ENCODE assay signal across 15 mouse cellular contexts in genomic region chr8:113513886-113514730, GRCm38 (mm10).
DNase-seq lines count a peak whose midpoint lies in the region; ATAC-seq and TF ChIP-seq lines count a peak whose summit lies in the region.
"Had no signal": no experiment of that assay in that cellular context is flagged by ENCODE, and none has a peak within 500 bp of the region (broad histone marks: within the 10 kb centered on the region; RNA-seq: fewer than 3 reads in every experiment).

No protein-coding gene starts in this region.

- H3K4me1 ChIP-seq in hindbrain, embryonic 10.5 days (replicated peaks), result peaks cover 4% of the 10 kb centered on the region; the same call in 1 of the 2 replicates
- H3K4me1 ChIP-seq in hindbrain, embryonic 14.5 days (replicated peaks; ENCODE audit: control insufficient read depth, insufficient read depth, low read length), result no peaks in the 10 kb centered on the region
- H3K4me1 ChIP-seq in ES-Bruce4 (ENCODE audit: control insufficient read depth, insufficient read depth, low read length), result peaks cover 1% of the 10 kb centered on the region
- no peaks in the 10 kb centered on the region for H3K4me1 ChIP-seq in heart, embryonic 10.5 days
- H3K4me1 ChIP-seq in neural tube, embryonic 15.5 days, result no peaks in the 10 kb centered on the region
- H3K4me1 ChIP-seq: midbrain, embryonic 12.5 days had no signal

- peak overlapping the region; percentile 50; the same call in 1 of the 2 replicates for H3K27ac ChIP-seq in hindbrain, embryonic 10.5 days
- H3K27ac ChIP-seq in hindbrain, embryonic 14.5 days, result no peak overlapping the region
- H3K27ac ChIP-seq in ES-Bruce4 (ENCODE audit: insufficient read depth, low read length), result peak overlapping the region; percentile 68
- H3K27ac ChIP-seq in heart, embryonic 10.5 days, result no peak overlapping the region
- H3K27ac ChIP-seq in neural tube, embryonic 15.5 days (replicated peaks), result no peak overlapping the region
- H3K27ac ChIP-seq: midbrain, embryonic 12.5 days had no signal

- no peak for TF ChIP-seq POLR2A in ES-Bruce4 (IDR thresholded peaks at IDR 0.05; ENCODE audit: insufficient read depth, low read length)

- no peak for TF ChIP-seq CTCF in ES-Bruce4 (IDR thresholded peaks at IDR 0.05; ENCODE audit: low read depth, low read length)

- no peak for ATAC-seq in hindbrain, embryonic 14.5 days (ENCODE audit: low FRiP score)
- no peak for ATAC-seq in neural tube, embryonic 15.5 days (ENCODE audit: low FRiP score)
- ATAC-seq: hindbrain, embryonic 16.5 days had no signal

- TF ChIP-seq EP300 in ES-Bruce4 (IDR thresholded peaks at IDR 0.05; ENCODE audit: insufficient read depth, low read depth, low read length), result no peak

- H3K9me3 ChIP-seq in hindbrain, embryonic 10.5 days, result no peaks in the 10 kb centered on the region
- H3K9me3 ChIP-seq in hindbrain, embryonic 14.5 days (ENCODE audit: control insufficient read depth, low read length), result no peaks in the 10 kb centered on the region
- no peaks in the 10 kb centered on the region; the same call in 1 of the 2 replicates for H3K9me3 ChIP-seq in ES-Bruce4 (replicated peaks; ENCODE audit: control insufficient read depth, insufficient read depth, low read length, poor library complexity, severe bottlenecking)
- H3K9me3 ChIP-seq in heart, embryonic 10.5 days, result no peaks in the 10 kb centered on the region
- H3K9me3 ChIP-seq in neural tube, embryonic 15.5 days (replicated peaks), result no peaks in the 10 kb centered on the region
- H3K9me3 ChIP-seq: midbrain, embryonic 12.5 days had no signal

- DNase-seq in hindbrain, embryonic 10.5 days (ENCODE audit: low spot score), result no peak
- DNase-seq in hindbrain, embryonic 14.5 days (ENCODE audit: low spot score), result no peak
- peak; percentile 88 for DNase-seq in R1 (ENCODE audit: low read depth, low spot score)
- DNase-seq in kidney, postnatal 36 days, result peak; percentile 37 to 51
- DNase-seq in heart, embryonic 10.5 days (ENCODE audit: low spot score), result no peak
- DNase-seq: gastrocnemius, postnatal 14 days; heart, postnatal 14 days; lung, adult 18-20 months; lung, postnatal 4 days; right cerebral cortex, adult 18-20 months; spleen, adult 18-20 months had no signal

- no peaks in the 10 kb centered on the region for H3K27me3 ChIP-seq in hindbrain, embryonic 10.5 days (ENCODE audit: insufficient read depth, poor library complexity, severe bottlenecking)
- no peaks in the 10 kb centered on the region for H3K27me3 ChIP-seq in hindbrain, embryonic 14.5 days (ENCODE audit: control insufficient read depth, insufficient read depth, low read length)
- H3K27me3 ChIP-seq in ES-Bruce4 (ENCODE audit: control insufficient read depth, insufficient read depth, low read length, poor library complexity, severe bottlenecking), result no peaks in the 10 kb centered on the region
- no peaks in the 10 kb centered on the region for H3K27me3 ChIP-seq in heart, embryonic 10.5 days (ENCODE audit: insufficient read depth, poor library complexity, severe bottlenecking)
- no peaks in the 10 kb centered on the region for H3K27me3 ChIP-seq in neural tube, embryonic 15.5 days (replicated peaks)
- H3K27me3 ChIP-seq: midbrain, embryonic 12.5 days had no signal

- H3K4me2 ChIP-seq in hindbrain, embryonic 14.5 days (replicated peaks), result no peak overlapping the region
- H3K4me2 ChIP-seq in neural tube, embryonic 15.5 days, result no peak overlapping the region
- H3K4me2 ChIP-seq: midbrain, embryonic 12.5 days had no signal

- H3K36me3 ChIP-seq in hindbrain, embryonic 10.5 days, result no peaks in the 10 kb centered on the region
- no peaks in the 10 kb centered on the region for H3K36me3 ChIP-seq in hindbrain, embryonic 14.5 days (replicated peaks; ENCODE audit: control insufficient read depth, insufficient read depth)
- no peaks in the 10 kb centered on the region for H3K36me3 ChIP-seq in ES-Bruce4 (ENCODE audit: control insufficient read depth, insufficient read depth, low read length, poor library complexity, severe bottlenecking)
- no peaks in the 10 kb centered on the region for H3K36me3 ChIP-seq in heart, embryonic 10.5 days
- no peaks in the 10 kb centered on the region for H3K36me3 ChIP-seq in neural tube, embryonic 15.5 days
- H3K36me3 ChIP-seq: midbrain, embryonic 12.5 days had no signal

- H3K9ac ChIP-seq in hindbrain, embryonic 14.5 days, result no peak overlapping the region
- no peak overlapping the region for H3K9ac ChIP-seq in ES-Bruce4 (ENCODE audit: low read depth, poor library complexity, severe bottlenecking)
- no peak overlapping the region for H3K9ac ChIP-seq in neural tube, embryonic 15.5 days (replicated peaks)
- H3K9ac ChIP-seq: midbrain, embryonic 12.5 days had no signal

- 74% methylated on average over 14 of the region's 14 CpGs for WGBS in hindbrain, embryonic 10.5 days
- WGBS in hindbrain, embryonic 14.5 days, result 60% methylated on average over 14 of the region's 14 CpGs
- WGBS in heart, embryonic 10.5 days, result 56% methylated on average over 14 of the region's 14 CpGs
- 60% methylated on average over 14 of the region's 14 CpGs for WGBS in neural tube, embryonic 15.5 days

- no peak overlapping the region for H3K4me3 ChIP-seq in hindbrain, embryonic 10.5 days
- H3K4me3 ChIP-seq in hindbrain, embryonic 14.5 days (replicated peaks; ENCODE audit: low read length), result no peak overlapping the region
- no peak overlapping the region for H3K4me3 ChIP-seq in ES-Bruce4 (ENCODE audit: low read depth, low read length)
- no peak overlapping the region for H3K4me3 ChIP-seq in heart, embryonic 10.5 days
- no peak overlapping the region for H3K4me3 ChIP-seq in neural tube, embryonic 15.5 days (replicated peaks)
- H3K4me3 ChIP-seq: midbrain, embryonic 12.5 days had no signal

Comparison
In these comparisons a context has a peak if more than half of its experiments do, and no peak if none do; other contexts are left out.
1. H3K27ac ChIP-seq: peak in hindbrain, embryonic 10.5 days (single experiment) and ES-Bruce4 (single experiment); none in hindbrain, embryonic 14.5 days (single experiment), heart, embryonic 10.5 days (single experiment) and neural tube, embryonic 15.5 days (single experiment).
2. DNase-seq: peak in R1 (single experiment) and kidney, postnatal 36 days (2 of 2); none in hindbrain, embryonic 10.5 days (single experiment), hindbrain, embryonic 14.5 days (single experiment) and heart, embryonic 10.5 days (single experiment).